Mouse (Mus musculus) Muller cell, postnatal 12 days (primary cell): ENCODE results near the gene Rln1.

Experiments used
- DNase-seq: peaks from one replicate; pipeline ENCODE4 v3.0.0-alpha.2; 2015; ENCODE audit errors: inconsistent ontology term

Gene Rln1

DNA sequence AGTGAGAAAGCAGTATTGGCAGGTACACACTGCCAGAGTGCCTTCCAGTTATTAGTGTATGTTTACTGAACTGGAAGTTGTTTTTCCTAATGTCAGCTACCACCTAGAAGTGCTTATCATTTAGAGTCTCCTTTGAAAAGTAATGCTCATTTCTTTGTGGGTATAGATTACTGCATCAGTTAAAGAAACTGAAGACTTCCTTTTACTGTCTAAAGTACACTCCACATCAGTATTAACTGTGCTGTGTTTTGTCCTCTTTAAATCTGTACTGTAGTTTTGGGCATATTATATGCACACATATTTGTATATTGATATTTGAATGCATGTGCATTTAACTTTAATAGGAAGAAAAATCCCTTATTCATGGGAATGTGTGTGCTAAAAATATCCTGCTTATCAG lies 38.3 kb downstream of the Rln1 start:
- DNase-seq: no peak

GRCm38 (mm10) chr19:29294756-29295155 lies 39.7 kb downstream of the Rln1 start:
- peak; percentile 14 for DNase-seq

DNA sequence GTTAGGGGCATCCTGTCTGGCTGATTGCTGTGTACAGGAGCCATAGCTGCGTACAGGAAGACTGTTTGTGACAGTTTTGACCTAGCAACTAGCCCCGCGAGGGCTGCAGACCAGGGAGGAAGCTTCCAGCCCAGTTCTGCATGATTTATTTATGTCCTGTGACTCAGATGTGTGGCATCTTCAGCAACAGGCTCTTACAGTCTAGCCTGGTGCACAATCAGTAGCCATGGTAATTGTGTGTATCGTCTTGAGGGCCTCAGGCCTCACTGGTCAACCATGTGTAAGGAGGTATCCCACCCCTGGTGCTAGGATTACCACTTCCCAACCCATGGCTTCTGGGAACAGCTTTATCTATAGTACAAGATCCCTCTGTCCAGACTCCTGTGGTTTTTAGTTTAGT lies 41.9 kb downstream of the Rln1 start:
- DNase-seq: peak; percentile 45

GRCm38 (mm10) chr19:29291532-29291931 lies 42.9 kb downstream of the Rln1 start:
- DNase-seq: no peak

- no peak for DNase-seq
These were observed 46.6 kb downstream of the Rln1 start for GRCm38 (mm10) chr19:29287863-29288262.

- no peak for DNase-seq
These were observed 49.0 kb downstream of the Rln1 start for GRCm38 (mm10) chr19:29285451-29285869.
